ENCODE assay signal across 9 mouse cellular contexts in the genomic region with DNA sequence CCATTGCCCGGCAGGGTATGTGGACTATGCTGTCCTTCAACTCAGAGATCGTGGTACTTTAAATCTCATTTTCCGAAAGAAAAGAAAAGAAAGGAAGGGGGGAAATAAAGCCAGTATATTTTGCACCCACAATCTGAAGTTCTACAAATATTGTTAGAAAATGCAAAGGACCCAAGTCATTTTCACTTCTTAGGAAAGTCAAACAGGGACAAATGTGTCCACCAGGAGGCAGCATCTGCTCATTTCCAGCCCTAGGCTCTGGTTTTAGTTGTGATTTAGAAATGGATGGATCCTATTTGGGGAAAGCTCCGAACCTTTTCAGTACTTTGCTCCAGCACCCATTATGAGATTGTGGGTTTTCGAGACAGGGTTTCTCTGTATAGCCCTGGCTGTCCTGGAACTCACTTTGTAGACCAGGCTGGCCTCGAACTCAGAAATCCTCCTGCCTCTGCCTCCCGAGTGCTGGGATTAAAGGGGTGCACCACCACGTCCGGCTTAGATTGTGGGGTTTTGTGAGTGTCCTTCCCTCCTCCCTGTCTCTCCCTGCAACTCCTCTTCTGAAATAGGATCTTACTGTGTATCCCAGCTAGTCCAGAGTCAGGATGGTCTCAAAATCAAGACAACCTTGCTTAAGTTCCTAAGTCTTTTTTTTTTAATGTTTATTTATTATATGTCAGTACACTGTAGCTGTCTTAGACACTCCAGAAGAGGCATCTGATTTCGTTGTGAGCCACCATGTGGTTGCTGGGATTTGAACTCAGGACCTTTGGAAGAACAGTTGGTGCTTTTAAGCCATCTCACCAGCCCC. TPM values are rescaled to one million over a fixed set of nuclear protein-coding genes. Genes with fewer than 3 reads are reported as not detected.
DNase-seq lines count a peak whose midpoint lies in the region; ATAC-seq and TF ChIP-seq lines count a peak whose summit lies in the region.
"Had no signal": no experiment of that assay in that cellular context is flagged by ENCODE, and none has a peak within 500 bp of the region (broad histone marks: within the 10 kb centered on the region; RNA-seq: fewer than 3 reads in every experiment).

No protein-coding gene starts in this region.

- peak; percentile 58 for DNase-seq in ovary, postnatal 14 days (ENCODE audit: low spot score)
- no peak for DNase-seq in ovary, postnatal 10 days (ENCODE audit: low spot score)
- peak; percentile 58 to 72 for DNase-seq in cerebellum, adult 18-20 months
- peak; percentile 91 for DNase-seq in forebrain, postnatal 0 days
- peak; percentile 96 for DNase-seq in hindlimb bud, embryonic 11.5 days (ENCODE audit: extremely low spot score, low read depth, low spot score)

- H3K27ac ChIP-seq in forebrain, postnatal 0 days (ENCODE audit: low read depth, low read length): peak overlapping the region; percentile 57
- peak overlapping the region; percentile 65 for H3K27ac ChIP-seq in limb, embryonic 15.5 days
- peak overlapping the region; percentile 83 for H3K27ac ChIP-seq in midbrain, embryonic 16.5 days (ENCODE audit: low read length)
- H3K27ac ChIP-seq in stomach, embryonic 16.5 days (ENCODE audit: low read length): peak overlapping the region; percentile 77

- H3K4me1 ChIP-seq in forebrain, postnatal 0 days (ENCODE audit: insufficient read depth): peaks cover 4% of the 10 kb centered on the region; the same call in 1 of the 2 replicates
- H3K4me1 ChIP-seq in limb, embryonic 15.5 days: peaks cover 5% of the 10 kb centered on the region; the same call in 1 of the 2 replicates
- 0 out of 2 replicates have a peak, but pooled peaks cover 2% of the 10 kb centered on the region for H3K4me1 ChIP-seq in midbrain, embryonic 16.5 days (ENCODE audit: control insufficient read depth, insufficient read depth, low read length)
- H3K4me1 ChIP-seq in stomach, embryonic 16.5 days (ENCODE audit: control insufficient read depth, insufficient read depth, low read length): peaks cover 3% of the 10 kb centered on the region; the same call in 1 of the 2 replicates

- no peak overlapping the region for H3K4me3 ChIP-seq in forebrain, postnatal 0 days (ENCODE audit: low read depth, low read length)
- no peak overlapping the region for H3K4me3 ChIP-seq in limb, embryonic 15.5 days
- H3K4me3 ChIP-seq in midbrain, embryonic 16.5 days (ENCODE audit: low read depth, low read length): no peak overlapping the region
- H3K4me3 ChIP-seq in stomach, embryonic 16.5 days (replicated peaks; ENCODE audit: low read length): no peak overlapping the region
- H3K4me3 ChIP-seq: erythroblast, embryonic 14.5 days had no signal

- 33% methylated on average over 10 of the region's 10 CpGs for WGBS in forebrain, postnatal 0 days
- 25% methylated on average over 10 of the region's 10 CpGs for WGBS in limb, embryonic 15.5 days
- 34% methylated on average over 10 of the region's 10 CpGs for WGBS in midbrain, embryonic 16.5 days
- WGBS in stomach, embryonic 16.5 days: 26% methylated on average over 10 of the region's 10 CpGs

- no peak overlapping the region for H3K4me2 ChIP-seq in forebrain, postnatal 0 days (ENCODE audit: low read depth)
- no peak overlapping the region for H3K4me2 ChIP-seq in limb, embryonic 15.5 days
- peak overlapping the region; percentile 6; the same call in 1 of the 2 replicates for H3K4me2 ChIP-seq in midbrain, embryonic 16.5 days (ENCODE audit: low read length)
- H3K4me2 ChIP-seq in stomach, embryonic 16.5 days (ENCODE audit: low read depth, low read length): no peak overlapping the region

- no peaks in the 10 kb centered on the region for H3K9me3 ChIP-seq in forebrain, postnatal 0 days (ENCODE audit: low read length)
- no peaks in the 10 kb centered on the region for H3K9me3 ChIP-seq in limb, embryonic 15.5 days
- H3K9me3 ChIP-seq in midbrain, embryonic 16.5 days (replicated peaks; ENCODE audit: control insufficient read depth, low read length, poor library complexity, severe bottlenecking): no peaks in the 10 kb centered on the region
- H3K9me3 ChIP-seq in stomach, embryonic 16.5 days (replicated peaks; ENCODE audit: control insufficient read depth, low read length): no peaks in the 10 kb centered on the region

- H3K9ac ChIP-seq in forebrain, postnatal 0 days: no peak overlapping the region
- H3K9ac ChIP-seq in limb, embryonic 15.5 days: no peak overlapping the region
- H3K9ac ChIP-seq in midbrain, embryonic 16.5 days (ENCODE audit: low read depth, low read length): no peak overlapping the region
- H3K9ac ChIP-seq in stomach, embryonic 16.5 days (ENCODE audit: low read length): no peak overlapping the region

- peak; percentile 20; the same call in 1 of the 2 replicates for ATAC-seq in forebrain, postnatal 0 days
- no peak for ATAC-seq in limb, embryonic 15.5 days (ENCODE audit: insufficient number of reproducible peaks, low FRiP score, low TSS enrichment, low read depth)
- 0 out of 2 replicates have a peak, but pooled peaks have one; percentile 25 for ATAC-seq in midbrain, embryonic 16.5 days
- ATAC-seq in stomach, embryonic 16.5 days (ENCODE audit: insufficient read depth, low FRiP score): no peak

- peak; percentile 90 for TF ChIP-seq CTCF in forebrain, postnatal 0 days (IDR thresholded peaks at IDR 0.05; ENCODE audit: low read depth)

- H3K36me3 ChIP-seq in forebrain, postnatal 0 days (ENCODE audit: insufficient read depth): no peaks in the 10 kb centered on the region
- no peaks in the 10 kb centered on the region for H3K36me3 ChIP-seq in limb, embryonic 15.5 days
- H3K36me3 ChIP-seq in midbrain, embryonic 16.5 days (ENCODE audit: control insufficient read depth, insufficient read depth, low read length): no peaks in the 10 kb centered on the region
- no peaks in the 10 kb centered on the region for H3K36me3 ChIP-seq in stomach, embryonic 16.5 days (ENCODE audit: control insufficient read depth, insufficient read depth, low read length)

- no peaks in the 10 kb centered on the region for H3K27me3 ChIP-seq in forebrain, postnatal 0 days (ENCODE audit: insufficient read depth, low read length)
- H3K27me3 ChIP-seq in limb, embryonic 15.5 days: no peaks in the 10 kb centered on the region
- no peaks in the 10 kb centered on the region for H3K27me3 ChIP-seq in midbrain, embryonic 16.5 days (ENCODE audit: control insufficient read depth, insufficient read depth, low read depth, low read length)
- H3K27me3 ChIP-seq in stomach, embryonic 16.5 days (ENCODE audit: control insufficient read depth, insufficient read depth, low read length): no peaks in the 10 kb centered on the region

RNA-seq across cellular contexts. Expression of a gene that starts 6.4 kb away (rescaled TPM):
- total RNA-seq in forebrain, postnatal 0 days (2014; rRNA removed): 22.5 and 28.3 TPM in 2 replicates
- polyA plus RNA-seq in forebrain, postnatal 0 days (2015; fragmentation: Nextera tagmentation; extraction: Ambion mirVana): 13.4 and 15.7 TPM in 2 replicates
- polyA plus RNA-seq in limb, embryonic 15.5 days (2015; fragmentation: Nextera tagmentation; extraction: Ambion mirVana): 6.1 and 7.2 TPM in 2 replicates
- polyA plus RNA-seq in midbrain, embryonic 16.5 days (2015; fragmentation: Nextera tagmentation; extraction: Ambion mirVana): 6.2 and 6.8 TPM in 2 replicates
- 8.2 and 8.5 TPM in 2 replicates for polyA plus RNA-seq in stomach, embryonic 16.5 days (2015; fragmentation: Nextera tagmentation; extraction: Ambion mirVana)

RNA-seq across cellular contexts. Expression of a gene that starts 32.0 kb away (rescaled TPM):
- 4.4 and 5.2 TPM in 2 replicates for total RNA-seq in forebrain, postnatal 0 days (2014; rRNA removed)
- polyA plus RNA-seq in forebrain, postnatal 0 days (2015; fragmentation: Nextera tagmentation; extraction: Ambion mirVana): 8.6 and 9.0 TPM in 2 replicates
- 44.1 and 47.8 TPM in 2 replicates for polyA plus RNA-seq in limb, embryonic 15.5 days (2015; fragmentation: Nextera tagmentation; extraction: Ambion mirVana)
- 10.6 and 10.7 TPM in 2 replicates for polyA plus RNA-seq in midbrain, embryonic 16.5 days (2015; fragmentation: Nextera tagmentation; extraction: Ambion mirVana)
- polyA plus RNA-seq in stomach, embryonic 16.5 days (2015; fragmentation: Nextera tagmentation; extraction: Ambion mirVana): 39.6 and 40.8 TPM in 2 replicates

RNA-seq across cellular contexts. Expression of a gene that starts 59.9 kb away (rescaled TPM):
- not detected in 2 replicates for total RNA-seq in forebrain, postnatal 0 days (2014; rRNA removed)
- not detected in 2 replicates for polyA plus RNA-seq in forebrain, postnatal 0 days (2015; fragmentation: Nextera tagmentation; extraction: Ambion mirVana)
- polyA plus RNA-seq in limb, embryonic 15.5 days (2015; fragmentation: Nextera tagmentation; extraction: Ambion mirVana): not detected in 2 replicates
- not detected in 2 replicates for polyA plus RNA-seq in midbrain, embryonic 16.5 days (2015; fragmentation: Nextera tagmentation; extraction: Ambion mirVana)
- polyA plus RNA-seq in stomach, embryonic 16.5 days (2015; fragmentation: Nextera tagmentation; extraction: Ambion mirVana): not detected in 2 replicates
- polyA plus RNA-seq: erythroblast, embryonic 14.5 days had no signal

Comparison
In these comparisons a context has a peak if more than half of its experiments do, and no peak if none do; other contexts are left out.
1. ATAC-seq: peak in forebrain, postnatal 0 days (single experiment) and midbrain, embryonic 16.5 days (single experiment); none in limb, embryonic 15.5 days (single experiment) and stomach, embryonic 16.5 days (single experiment).
2. Peak in every context shown above with its lines, with median percentiles within 50 percentile points of each other: H3K27ac ChIP-seq.